ENCODE assay signal across 25 mouse cellular contexts in the genomic region with DNA sequence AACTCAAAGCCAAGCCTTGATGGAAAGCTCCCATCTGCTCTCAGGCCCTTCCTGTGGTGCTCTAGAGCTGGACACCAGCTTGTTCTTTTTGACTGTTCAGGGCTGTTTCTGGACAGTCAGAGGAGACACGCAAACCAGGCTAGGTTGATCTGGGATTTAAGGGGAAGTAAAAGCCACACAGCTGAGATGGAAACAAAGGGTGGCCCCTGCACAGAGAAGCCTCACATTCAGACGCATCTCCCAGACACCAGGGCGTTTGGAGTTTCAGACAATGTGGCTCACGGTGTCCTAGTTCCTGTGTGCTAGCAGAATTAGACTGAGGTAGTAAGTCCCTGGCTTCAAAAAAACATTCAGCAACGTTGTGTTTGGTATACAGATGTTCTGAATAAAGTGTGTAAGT.
"Had no signal": no experiment of that assay in that cellular context is flagged by ENCODE, and none has a peak within 500 bp of the region (broad histone marks: within the 10 kb centered on the region; RNA-seq: fewer than 3 reads in every experiment).

No protein-coding gene starts in this region.

- ATAC-seq: hindbrain, postnatal 0 days; intestine, embryonic 16.5 days had no signal

- H3K9me3 ChIP-seq: heart, embryonic 12.5 days; hindbrain, embryonic 13.5 days; hindbrain, embryonic 15.5 days; limb, embryonic 10.5 days; limb, embryonic 12.5 days; liver, embryonic 13.5 days had no signal

- H3K36me3 ChIP-seq: heart, embryonic 12.5 days; hindbrain, embryonic 13.5 days; hindbrain, embryonic 15.5 days; limb, embryonic 10.5 days; limb, embryonic 12.5 days; liver, embryonic 13.5 days had no signal

- H3K27me3 ChIP-seq: heart, embryonic 12.5 days; hindbrain, embryonic 13.5 days; hindbrain, embryonic 15.5 days; limb, embryonic 12.5 days; liver, embryonic 13.5 days had no signal

- H3K4me2 ChIP-seq: heart, embryonic 12.5 days; hindbrain, embryonic 13.5 days; hindbrain, embryonic 15.5 days; limb, embryonic 12.5 days; liver, embryonic 11.5 days; liver, embryonic 13.5 days had no signal

- DNase-seq: gastrocnemius, adult 2 months; gastrocnemius, postnatal 10 days; gastrocnemius, postnatal 25 days; heart, adult 11 months; heart, adult 2 months; heart, postnatal 14 days; heart, postnatal 36 days; kidney, adult 11 months; kidney, adult 2 months; kidney, adult 9 months; kidney, postnatal 10 days; kidney, postnatal 25 days; kidney, postnatal 4 days; liver; liver, embryonic 13.5 days had no signal

- H3K9ac ChIP-seq: heart, embryonic 12.5 days; hindbrain, embryonic 13.5 days; hindbrain, embryonic 15.5 days; limb, embryonic 12.5 days; liver, embryonic 13.5 days had no signal

- H3K4me3 ChIP-seq: gastrocnemius, adult 2 months; heart, adult 2 months; heart, embryonic 12.5 days; hindbrain, embryonic 13.5 days; hindbrain, embryonic 15.5 days; layer of hippocampus, adult 2 months; left cerebral cortex, adult 2 months; limb, embryonic 10.5 days; limb, embryonic 12.5 days; liver, embryonic 13.5 days had no signal

- H3K27ac ChIP-seq: gastrocnemius, adult 2 months; heart, adult 2 months; hindbrain, embryonic 13.5 days; hindbrain, embryonic 15.5 days; hindbrain, postnatal 0 days; layer of hippocampus, adult 2 months; left cerebral cortex, adult 2 months; limb, embryonic 10.5 days; limb, embryonic 12.5 days; liver, embryonic 13.5 days had no signal
